In genomic region chr15:95794611-95795565, GRCm38 (mm10) we compare ENCODE assay signal across 9 mouse cellular contexts. TPM values are rescaled to one million over a fixed set of nuclear protein-coding genes. Genes with fewer than 3 reads are reported as not detected.
DNase-seq lines count a peak whose midpoint lies in the region; ATAC-seq and TF ChIP-seq lines count a peak whose summit lies in the region.
"Had no signal": no experiment of that assay in that cellular context is flagged by ENCODE, and none has a peak within 500 bp of the region (broad histone marks: within the 10 kb centered on the region; RNA-seq: fewer than 3 reads in every experiment).

No protein-coding gene starts in this region.

- peak; percentile 23 for DNase-seq in ovary, postnatal 36 days (ENCODE audit: low spot score)
- no peak for DNase-seq in ovary, postnatal 14 days (ENCODE audit: low spot score)
- DNase-seq in lung, embryonic 14.5 days = peak; percentile 79
- peak; percentile 50 for DNase-seq in stomach, postnatal 0 days (ENCODE audit: low spot score)
- DNase-seq in layer of hippocampus, adult 11-12 months (ENCODE audit: low spot score) = no peak
- no peak for DNase-seq in left cerebral cortex, postnatal 4 days

- no peaks in the 10 kb centered on the region for H3K9me3 ChIP-seq in lung, embryonic 14.5 days (ENCODE audit: low read depth, low read length)
- no peaks in the 10 kb centered on the region for H3K9me3 ChIP-seq in stomach, postnatal 0 days (ENCODE audit: control insufficient read depth, low read length)
- H3K9me3 ChIP-seq in midbrain, embryonic 16.5 days (replicated peaks; ENCODE audit: control insufficient read depth, low read length, poor library complexity, severe bottlenecking) = no peaks in the 10 kb centered on the region
- H3K9me3 ChIP-seq: liver, embryonic 15.5 days had no signal

- no peak for TF ChIP-seq EP300 in stomach, postnatal 0 days (optimal IDR thresholded peaks at IDR 0.05)

- 0 out of 2 replicates have a peak overlapping the region, but pooled peaks have one; percentile 0 for H3K4me2 ChIP-seq in lung, embryonic 14.5 days
- H3K4me2 ChIP-seq in stomach, postnatal 0 days (replicated peaks; ENCODE audit: low read depth) = no peak overlapping the region
- no peak overlapping the region for H3K4me2 ChIP-seq in midbrain, embryonic 16.5 days (ENCODE audit: low read length)
- H3K4me2 ChIP-seq: liver, embryonic 15.5 days had no signal

- peak; percentile 61 for ATAC-seq in granulocyte monocyte progenitor cell, adult 5-6 weeks (replicated peaks; ENCODE audit: poor library complexity, severe bottlenecking)
- no peak for ATAC-seq in lung, embryonic 14.5 days (ENCODE audit: insufficient read depth)
- peak; percentile 68 for ATAC-seq in stomach, postnatal 0 days (ENCODE audit: low FRiP score, low TSS enrichment)
- no peak for ATAC-seq in midbrain, embryonic 16.5 days

- 50% methylated on average over 10 of the region's 10 CpGs for WGBS in lung, embryonic 14.5 days
- WGBS in stomach, postnatal 0 days = 48% methylated on average over 10 of the region's 10 CpGs
- 82% methylated on average over 10 of the region's 10 CpGs for WGBS in midbrain, embryonic 16.5 days

- no peak for TF ChIP-seq CTCF in lung, embryonic 14.5 days (IDR thresholded peaks at IDR 0.05; ENCODE audit: low read depth)
- TF ChIP-seq CTCF in stomach, postnatal 0 days (IDR thresholded peaks at IDR 0.05; ENCODE audit: low read depth) = no peak

- H3K36me3 ChIP-seq in lung, embryonic 14.5 days (ENCODE audit: insufficient read depth) = 0 out of 2 replicates have a peak, but pooled peaks cover 5% of the 10 kb centered on the region
- H3K36me3 ChIP-seq in stomach, postnatal 0 days (ENCODE audit: control insufficient read depth, insufficient read depth, low read length) = no peaks in the 10 kb centered on the region
- no peaks in the 10 kb centered on the region for H3K36me3 ChIP-seq in midbrain, embryonic 16.5 days (ENCODE audit: control insufficient read depth, insufficient read depth, low read length)
- H3K36me3 ChIP-seq: liver, embryonic 15.5 days had no signal

- intact Hi-C loops in left cerebral cortex, postnatal 4 days (cut with DNase I) = loop anchor here (10.0 kb wide), 1 partner anchor 490 kb away; the partner anchor contains the start of gene Arid2

- peak overlapping the region; percentile 54; the same call in 1 of the 2 replicates for H3K27ac ChIP-seq in lung, embryonic 14.5 days (ENCODE audit: low read depth)
- H3K27ac ChIP-seq in stomach, postnatal 0 days (replicated peaks) = no peak overlapping the region
- H3K27ac ChIP-seq in midbrain, embryonic 16.5 days (ENCODE audit: low read length) = no peak overlapping the region
- H3K27ac ChIP-seq: liver, embryonic 15.5 days had no signal

- H3K4me3 ChIP-seq in lung, embryonic 14.5 days (ENCODE audit: low read depth, low read length) = no peak overlapping the region
- H3K4me3 ChIP-seq in stomach, postnatal 0 days (ENCODE audit: low read depth, low read length) = no peak overlapping the region
- H3K4me3 ChIP-seq in midbrain, embryonic 16.5 days (ENCODE audit: low read depth, low read length) = no peak overlapping the region
- H3K4me3 ChIP-seq: liver, embryonic 15.5 days had no signal

- peaks cover 12% of the 10 kb centered on the region; the same call in 1 of the 2 replicates for H3K4me1 ChIP-seq in lung, embryonic 14.5 days (ENCODE audit: insufficient read depth)
- peaks cover 7% of the 10 kb centered on the region; the same call in 1 of the 2 replicates for H3K4me1 ChIP-seq in stomach, postnatal 0 days (replicated peaks; ENCODE audit: control insufficient read depth, insufficient read depth)
- peaks cover 18% of the 10 kb centered on the region for H3K4me1 ChIP-seq in midbrain, embryonic 16.5 days (ENCODE audit: control insufficient read depth, insufficient read depth, low read length)

- H3K9ac ChIP-seq in lung, embryonic 14.5 days = no peak overlapping the region
- no peak overlapping the region for H3K9ac ChIP-seq in stomach, postnatal 0 days (ENCODE audit: low read length)
- H3K9ac ChIP-seq in midbrain, embryonic 16.5 days (ENCODE audit: low read depth, low read length) = no peak overlapping the region
- H3K9ac ChIP-seq: liver, embryonic 15.5 days had no signal

- no peaks in the 10 kb centered on the region for H3K27me3 ChIP-seq in lung, embryonic 14.5 days (ENCODE audit: insufficient read depth, low read length)
- no peaks in the 10 kb centered on the region for H3K27me3 ChIP-seq in stomach, postnatal 0 days (ENCODE audit: control insufficient read depth, insufficient read depth, low read length)
- H3K27me3 ChIP-seq in midbrain, embryonic 16.5 days (ENCODE audit: control insufficient read depth, insufficient read depth, low read depth, low read length) = no peaks in the 10 kb centered on the region

RNA-seq across cellular contexts. Expression of gene Ano6, which starts 4.2 kb away (rescaled TPM):
- 25.3 and 28.8 TPM in 2 replicates for total RNA-seq in granulocyte monocyte progenitor cell, adult 5-6 weeks (2014; fragmentation: Nextera tagmentation)
- total RNA-seq in granulocyte monocyte progenitor cell, adult 5-6 weeks (2017) = 28.7 and 30.9 TPM in 2 replicates
- 54.7 and 57.5 TPM in 2 replicates for polyA plus RNA-seq in lung, embryonic 14.5 days (2014; fragmentation: Nextera tagmentation; extraction: Ambion mirVana)
- 16.2 and 16.5 TPM in 2 replicates for polyA plus RNA-seq in stomach, postnatal 0 days (2015; fragmentation: Nextera tagmentation; extraction: Ambion mirVana)
- polyA plus RNA-seq in midbrain, embryonic 16.5 days (2015; fragmentation: Nextera tagmentation; extraction: Ambion mirVana) = 24.6 and 28.2 TPM in 2 replicates
- 10 to 100 TPM; 26.9 to 27.2 TPM for total RNA-seq in left cerebral cortex, postnatal 4 days (2021)

Comparison
In these comparisons a context has a peak if more than half of its experiments do, and no peak if none do; other contexts are left out.
1. DNase-seq: peak in ovary, postnatal 36 days (single experiment), lung, embryonic 14.5 days (single experiment) and stomach, postnatal 0 days (single experiment); none in ovary, postnatal 14 days (single experiment), layer of hippocampus, adult 11-12 months (single experiment) and left cerebral cortex, postnatal 4 days (single experiment).
2. ATAC-seq: peak in granulocyte monocyte progenitor cell, adult 5-6 weeks (single experiment) and stomach, postnatal 0 days (single experiment); none in lung, embryonic 14.5 days (single experiment) and midbrain, embryonic 16.5 days (single experiment).